Mouse (Mus musculus) right cerebral cortex, adult 2 months (tissue): ENCODE data around the gene Xxylt1.

Experiments
- DNase-seq, 2 experiments: peaks; one replicate each; pipeline ENCODE4 v3.0.0; 2021 to 2022; ENCODE audit warnings: low spot score in 2 of 2

The Xxylt1 gene

DNA sequence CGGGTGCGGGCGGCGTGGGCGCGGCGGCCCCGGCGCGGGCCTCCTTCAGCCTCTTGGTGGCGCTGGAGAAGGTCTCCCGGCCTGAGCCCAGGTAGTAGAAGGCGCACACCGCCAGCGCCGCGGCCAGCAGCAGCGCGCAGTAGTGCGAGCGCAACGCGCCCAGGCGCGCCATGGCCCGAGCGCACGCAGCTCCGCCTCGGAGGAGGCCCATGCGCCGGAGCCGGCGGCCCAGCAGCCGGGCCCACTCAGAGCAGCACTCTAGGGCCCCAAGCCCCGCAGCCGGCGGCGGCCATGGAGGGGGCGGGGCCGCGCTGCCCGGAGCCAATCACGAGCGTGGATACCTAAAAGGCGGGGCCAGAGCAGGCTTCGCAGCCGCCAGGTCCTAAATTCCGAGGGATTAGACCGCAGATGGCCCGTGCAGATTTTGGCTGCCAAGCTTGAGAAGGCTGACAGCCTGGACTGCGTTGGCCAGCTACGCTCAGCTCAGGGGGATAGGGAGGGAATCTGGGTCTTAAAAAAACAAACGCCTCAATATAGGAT lies at the start of gene Xxylt1:
Gene Xxylt1, minus strand, starts transcription at position 308 of the 540 bp plus-strand sequence.
- peak; percentile 91 to 95 for DNase-seq

DNA sequence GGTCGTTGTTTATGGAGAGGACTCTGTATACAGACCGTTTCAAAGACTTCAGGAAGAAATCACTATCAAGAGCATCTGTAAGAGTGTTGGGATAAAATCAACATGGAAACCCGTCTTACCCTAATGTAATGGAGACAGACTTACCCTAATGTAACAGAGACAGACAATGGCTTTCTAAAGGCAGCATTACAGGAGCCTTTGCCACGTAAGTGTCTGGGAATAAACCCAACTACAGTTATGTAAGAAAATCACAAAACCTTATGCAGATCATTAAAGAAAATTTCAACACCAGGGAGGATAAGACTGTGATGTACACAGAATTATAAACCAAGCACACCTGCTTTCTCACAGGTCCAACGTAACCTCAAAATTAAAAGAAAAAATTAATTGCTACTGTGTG lies 46.9 kb upstream of the Xxylt1 start:
- no peak for DNase-seq

DNA sequence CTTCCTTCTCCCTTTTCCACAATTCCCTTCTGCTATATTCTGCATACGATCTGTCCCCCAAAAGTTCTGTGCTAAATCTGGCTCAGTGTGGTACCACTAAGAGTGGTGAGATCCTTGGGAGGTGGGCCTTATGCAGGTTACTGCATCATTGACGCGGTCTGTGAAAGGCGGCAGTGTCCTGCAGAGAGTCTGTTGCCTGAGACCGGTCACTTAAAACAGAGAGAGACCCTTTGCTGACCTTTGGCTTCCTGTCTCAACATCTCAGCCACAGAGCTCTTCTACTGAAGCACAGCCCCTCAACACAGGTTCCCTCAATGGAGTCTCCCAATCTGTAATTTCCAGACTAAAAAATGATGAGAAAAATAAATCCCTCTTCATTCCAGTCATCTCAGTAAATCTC lies 43.8 kb upstream of the Xxylt1 start:
- no peak for DNase-seq

DNA sequence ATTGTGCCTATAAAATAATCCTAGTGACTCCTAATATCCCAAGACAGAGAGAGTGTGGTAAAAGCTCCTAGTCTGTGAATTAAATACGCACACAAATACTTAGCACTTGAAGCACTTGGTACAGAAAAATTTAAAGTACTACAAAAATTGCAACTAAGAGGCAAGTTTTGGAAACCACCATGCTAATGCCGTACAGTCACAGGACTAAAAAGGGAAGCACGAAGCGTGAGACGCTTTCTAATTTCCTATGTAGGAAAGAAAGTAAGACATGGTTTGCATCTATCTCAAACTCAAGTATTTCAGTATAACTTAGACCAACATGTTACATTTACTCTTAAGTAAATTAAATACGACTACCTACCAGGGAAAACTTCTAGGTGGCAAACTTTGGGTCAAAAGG lies 40.4 kb upstream of the Xxylt1 start:
- DNase-seq = no peak

DNA sequence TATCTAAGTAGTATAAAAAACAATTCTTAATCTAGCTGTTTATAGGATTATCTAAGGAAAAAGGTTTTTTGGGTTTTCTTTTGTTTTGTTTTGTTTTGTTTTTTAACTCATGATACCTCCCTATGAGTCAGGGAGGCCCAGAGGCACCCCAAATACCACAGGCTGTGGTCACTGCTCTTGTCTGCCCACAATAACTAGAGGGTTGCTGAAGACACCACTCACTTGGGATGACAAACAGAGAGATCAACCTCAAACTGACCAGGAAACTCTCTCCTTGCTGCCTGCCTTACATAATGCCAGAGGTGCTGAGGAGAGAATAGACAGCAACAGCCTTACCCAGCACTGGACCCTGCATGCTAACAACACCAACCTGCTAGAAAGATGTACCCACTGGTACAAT lies 32.4 kb upstream of the Xxylt1 start:
- DNase-seq = no peak

DNA sequence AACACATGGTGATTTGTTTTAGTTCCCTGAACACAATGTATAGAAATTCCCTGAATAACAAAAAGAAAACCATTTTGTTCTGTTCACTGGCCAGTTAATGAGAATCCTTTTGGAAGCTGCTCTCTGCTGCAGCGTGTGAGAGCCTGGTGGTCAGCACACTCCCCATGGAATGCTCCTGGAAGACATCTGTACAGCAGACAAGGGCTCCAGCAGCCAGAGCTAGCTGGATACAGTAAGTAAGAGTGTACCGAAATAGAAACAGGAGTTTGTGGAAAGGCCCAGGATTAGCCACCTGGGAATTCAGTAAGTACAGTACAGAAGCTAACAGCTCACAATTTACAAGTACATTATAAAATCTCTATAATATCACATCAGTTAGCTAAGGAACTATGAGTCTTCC lies 20.1 kb upstream of the Xxylt1 start:
- no peak for DNase-seq

DNA sequence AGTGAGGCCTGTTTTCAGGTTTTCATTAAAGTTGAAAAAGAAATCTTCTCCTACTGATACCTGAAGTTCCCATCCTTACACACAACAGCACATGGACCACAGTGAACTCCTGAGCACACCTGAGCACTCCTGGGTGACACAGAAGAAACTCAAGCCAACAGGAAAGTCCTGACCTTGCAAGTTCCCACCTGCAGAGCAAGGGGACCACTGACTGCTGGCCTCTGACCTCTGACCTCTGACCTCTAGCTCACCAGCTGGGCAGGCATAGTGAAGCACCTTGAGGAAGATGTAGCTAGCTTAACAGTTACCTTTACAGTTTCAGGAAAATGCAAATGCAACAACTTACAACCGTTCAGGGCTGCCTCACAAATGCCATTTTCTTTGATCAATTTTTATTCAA lies 18.7 kb upstream of the Xxylt1 start:
- no peak for DNase-seq

DNA sequence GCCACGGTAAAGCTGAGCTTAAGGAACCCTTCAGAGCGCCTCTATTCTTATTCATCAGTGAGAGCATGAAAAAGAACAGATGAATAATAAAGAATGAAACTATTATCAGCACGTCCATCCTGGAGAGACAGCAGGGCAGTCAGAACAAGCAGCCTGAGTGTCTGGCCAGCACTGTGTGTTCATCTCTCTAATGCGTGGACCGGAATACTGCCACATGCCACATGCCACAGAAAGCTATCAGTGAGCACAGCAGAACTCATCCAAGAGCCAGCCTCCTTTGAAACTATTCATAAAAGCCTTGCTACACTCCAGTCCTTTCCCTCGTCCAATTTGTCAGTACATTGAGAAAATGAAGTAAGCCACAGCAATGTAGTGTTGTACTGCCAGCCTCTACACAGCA lies 12.8 kb upstream of the Xxylt1 start:
- no peak for DNase-seq

DNA sequence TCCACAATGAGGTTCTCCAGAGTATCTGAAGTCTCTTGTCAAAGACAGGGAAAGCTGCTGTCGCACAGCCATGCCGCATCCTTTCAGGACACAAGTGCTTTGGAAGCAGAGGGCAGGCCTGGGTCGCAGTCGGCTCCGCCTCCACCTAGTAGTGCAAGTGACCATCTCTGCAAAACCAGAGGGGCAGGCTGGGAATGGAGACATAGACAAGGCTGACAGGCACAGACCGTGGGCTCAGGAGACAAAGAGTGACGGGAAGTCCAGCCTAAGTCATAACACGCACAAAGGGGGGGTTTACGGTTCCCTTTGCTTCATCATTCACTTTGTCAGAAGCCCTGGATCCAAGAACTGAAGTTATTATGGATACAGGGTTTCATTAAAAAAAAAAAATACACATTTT lies 12.0 kb upstream of the Xxylt1 start:
- DNase-seq = no peak

DNA sequence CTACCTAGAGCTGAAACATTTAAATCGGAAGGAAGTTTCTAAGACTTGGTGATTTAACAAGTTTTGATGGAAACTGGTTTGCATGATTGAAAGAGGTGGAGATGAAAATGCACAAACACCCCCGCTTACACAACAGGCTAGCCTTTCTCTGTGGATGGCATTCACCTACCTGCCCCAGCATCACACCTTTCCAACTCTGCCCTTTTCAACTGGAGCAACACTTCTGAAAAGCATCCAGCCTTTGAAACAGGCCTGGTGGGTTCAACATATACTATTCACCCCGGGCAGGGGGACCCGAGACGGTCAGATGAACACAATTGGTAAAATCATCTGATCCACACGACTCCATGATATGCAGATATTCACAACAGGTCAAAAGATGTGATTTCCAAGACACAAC lies 659 bp upstream of the Xxylt1 start:
- DNase-seq = no peak

DNA sequence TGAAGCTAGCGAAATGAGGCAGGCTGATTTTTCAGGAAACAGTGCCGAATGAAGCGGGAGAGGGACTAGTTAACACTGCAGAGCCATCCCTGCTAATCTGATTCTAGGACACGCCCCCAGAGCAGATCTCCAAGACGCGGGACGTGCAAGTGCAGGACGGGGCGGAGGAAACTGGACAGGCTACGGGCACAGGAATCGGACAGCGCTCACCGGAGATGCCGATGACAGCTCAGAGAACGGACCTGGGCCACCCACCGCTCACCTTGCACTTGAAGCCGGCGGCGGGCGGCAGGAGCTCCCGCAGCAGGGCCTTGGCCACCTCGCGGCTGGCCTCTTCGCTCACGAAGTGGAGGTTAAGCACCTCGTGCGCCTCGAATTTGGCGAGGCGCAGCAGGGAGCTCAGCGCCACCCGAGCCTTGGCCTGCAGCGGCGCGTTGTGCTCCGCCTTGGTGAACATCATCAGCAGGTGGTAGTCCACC lies 620 bp downstream of the Xxylt1 start:
- peak; percentile 58 to 61 for DNase-seq

DNA sequence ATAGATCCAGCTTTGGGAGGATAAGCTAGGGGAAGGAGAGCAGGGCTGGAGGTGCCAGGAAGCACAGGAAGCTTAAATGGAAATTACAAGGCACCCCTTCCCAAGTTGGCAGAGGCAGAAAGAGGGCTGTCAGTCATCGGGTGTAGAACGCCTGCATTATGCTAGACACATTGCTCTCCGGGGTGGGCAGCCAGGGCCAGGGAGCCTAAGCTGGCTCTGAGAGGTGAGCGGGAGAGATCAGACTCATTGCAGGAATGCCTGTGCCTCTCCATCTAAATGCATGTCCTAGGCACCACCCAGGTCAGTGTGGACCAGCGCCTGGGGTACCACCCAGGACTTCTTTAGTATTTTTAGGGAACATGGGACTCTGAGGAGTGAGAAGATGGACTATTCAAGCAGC lies 3.8 kb downstream of the Xxylt1 start:
- no peak for DNase-seq

DNA sequence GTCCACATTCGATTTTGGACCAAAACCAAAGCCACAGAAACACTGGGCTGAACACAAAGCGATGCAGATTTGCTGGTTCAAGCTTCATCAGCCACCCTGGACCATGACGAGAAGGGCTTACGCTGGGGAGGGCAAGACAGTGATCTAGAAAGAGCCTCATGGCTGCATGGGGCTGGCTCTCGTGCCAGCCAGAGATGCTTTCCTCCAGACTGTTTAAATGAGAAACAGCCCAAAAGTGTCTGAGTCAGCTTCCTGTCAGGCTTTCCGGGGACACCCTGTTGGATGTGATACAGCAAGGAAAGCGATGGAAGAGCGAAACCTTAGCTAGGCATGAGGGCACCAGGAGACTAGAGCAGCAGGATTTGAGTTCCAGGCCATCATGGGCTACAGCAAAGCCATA lies 4.8 kb downstream of the Xxylt1 start:
- no peak for DNase-seq

DNA sequence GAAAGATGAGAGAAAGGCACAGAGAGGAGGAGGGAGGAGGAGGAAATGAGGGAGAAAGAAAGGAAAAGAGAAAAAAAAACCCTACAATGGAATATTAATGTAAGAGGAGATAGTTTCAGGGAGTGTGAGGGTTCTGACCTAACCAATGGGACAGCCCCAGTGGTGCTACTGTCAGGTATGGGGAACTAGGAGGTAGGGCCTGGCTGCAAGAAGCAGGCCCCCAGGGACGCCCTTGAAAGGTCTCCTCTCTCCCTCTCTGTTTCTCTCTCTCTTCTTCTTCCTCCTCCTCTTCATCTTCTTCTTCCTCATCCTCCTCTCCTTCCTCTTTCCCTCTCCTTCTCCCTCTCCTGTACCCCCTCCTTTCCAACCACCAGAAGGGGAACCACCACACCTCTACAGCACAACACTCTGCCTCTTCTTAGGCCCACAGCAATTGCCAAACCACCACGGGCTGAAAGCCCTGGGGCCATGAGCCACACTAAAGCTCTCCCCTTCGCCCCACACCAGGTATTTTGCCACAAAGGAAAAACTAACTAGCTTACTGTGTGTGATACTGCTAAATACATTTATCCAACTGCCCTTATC lies 6.8 kb downstream of the Xxylt1 start:
- DNase-seq = no peak

DNA sequence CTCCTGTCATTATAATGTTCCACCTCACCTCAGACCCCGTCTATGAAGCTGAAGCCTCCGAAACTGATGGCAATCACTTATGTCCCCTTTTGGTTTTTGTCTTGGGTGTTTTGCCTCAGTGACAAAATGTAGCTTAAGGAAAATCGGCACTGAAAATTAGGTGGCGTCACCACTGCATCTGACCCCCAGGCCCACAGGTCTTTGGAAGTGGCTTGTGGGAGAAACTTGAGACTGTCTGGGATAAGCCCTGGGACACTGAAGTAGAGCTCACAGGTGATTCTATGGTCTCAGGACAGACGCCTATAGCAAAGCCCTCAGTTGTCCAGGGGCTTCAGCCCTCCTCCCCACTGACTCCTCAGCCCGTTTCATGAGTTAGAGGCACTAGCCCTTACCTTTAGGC lies 9.5 kb downstream of the Xxylt1 start:
- DNase-seq = no peak

DNA sequence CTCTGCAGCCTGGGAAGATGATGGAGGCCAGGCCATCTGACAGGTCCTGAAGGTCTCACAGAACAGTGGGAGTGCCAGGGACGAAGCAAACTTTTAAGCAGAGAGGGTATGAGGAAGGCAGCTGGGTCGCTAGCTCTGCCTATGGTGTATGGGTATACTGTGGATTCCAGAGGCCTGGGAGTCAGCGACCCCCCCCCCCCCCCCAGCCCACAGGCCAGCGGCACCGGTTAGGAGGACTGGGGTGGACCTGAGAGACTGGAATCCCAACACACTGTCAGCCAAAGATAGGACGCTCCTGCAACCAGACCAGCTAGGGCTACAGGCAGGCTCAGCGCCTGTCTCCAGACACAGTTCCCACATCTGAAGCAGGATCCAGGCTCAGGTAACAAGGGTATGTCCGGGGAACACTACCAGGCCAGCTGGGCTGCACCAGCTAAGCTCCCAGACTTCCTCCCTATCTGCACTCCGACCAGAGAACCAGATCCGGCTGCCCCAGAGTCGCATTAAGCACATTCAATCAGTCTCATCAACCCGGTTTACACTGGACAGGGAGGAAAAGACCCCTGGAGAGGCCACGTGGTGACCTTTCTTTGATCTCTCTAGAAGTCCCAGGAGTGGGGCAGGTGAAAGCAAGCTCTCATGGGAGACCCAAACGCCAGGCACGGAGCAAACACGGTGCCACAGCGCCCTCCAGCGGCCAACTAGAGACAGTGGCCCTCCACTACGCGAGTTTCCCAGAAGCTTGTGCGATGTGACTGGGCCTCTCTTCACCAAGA lies 10.7 kb downstream of the Xxylt1 start:
- DNase-seq = peak; percentile 88 to 91

DNA sequence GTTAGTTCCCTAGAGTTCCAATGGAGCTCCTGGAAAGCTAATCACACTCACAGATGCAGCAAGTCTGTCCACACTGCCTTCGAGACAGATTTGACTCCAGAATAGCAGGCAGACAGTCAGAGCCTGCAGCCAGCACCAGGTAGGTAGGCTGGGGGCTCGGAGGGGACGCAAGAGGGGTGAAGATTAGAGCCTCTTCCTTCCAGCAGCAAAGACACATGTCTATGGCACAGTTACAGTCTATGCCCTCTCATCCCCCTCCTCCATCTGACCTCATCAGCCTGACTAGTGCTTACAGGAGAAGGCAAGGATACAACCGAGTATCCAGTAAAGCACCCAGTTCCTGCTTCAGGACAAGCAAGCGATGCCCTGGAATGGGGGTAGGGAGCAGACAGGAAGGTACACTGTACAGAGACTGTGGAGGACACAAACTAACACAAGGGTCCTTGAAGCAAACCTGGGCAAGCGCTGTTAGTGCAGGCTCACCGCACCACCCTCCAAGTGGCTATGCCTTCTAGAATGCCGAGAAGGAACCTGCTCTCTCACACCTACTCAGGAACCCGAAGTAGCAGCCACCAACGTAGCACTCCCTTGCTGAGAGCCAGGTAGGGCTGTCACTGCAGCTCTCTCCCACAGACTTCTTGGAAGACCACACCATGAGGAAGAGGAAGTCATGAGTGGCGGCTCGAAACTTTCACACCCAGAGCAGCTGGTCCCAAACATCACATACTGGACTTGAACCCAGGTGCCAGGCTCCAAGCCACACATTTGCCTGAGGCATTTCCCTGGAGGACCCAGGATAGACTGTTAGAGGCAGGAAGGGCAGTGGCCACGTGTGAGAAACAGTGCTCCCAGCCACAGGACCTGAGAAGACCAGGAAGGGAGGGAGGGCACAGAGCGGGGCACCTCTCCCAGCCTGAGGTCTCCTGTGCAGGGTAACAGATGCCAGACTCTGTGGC lies 11.7 kb downstream of the Xxylt1 start:
- peak; percentile 43 for DNase-seq

DNA sequence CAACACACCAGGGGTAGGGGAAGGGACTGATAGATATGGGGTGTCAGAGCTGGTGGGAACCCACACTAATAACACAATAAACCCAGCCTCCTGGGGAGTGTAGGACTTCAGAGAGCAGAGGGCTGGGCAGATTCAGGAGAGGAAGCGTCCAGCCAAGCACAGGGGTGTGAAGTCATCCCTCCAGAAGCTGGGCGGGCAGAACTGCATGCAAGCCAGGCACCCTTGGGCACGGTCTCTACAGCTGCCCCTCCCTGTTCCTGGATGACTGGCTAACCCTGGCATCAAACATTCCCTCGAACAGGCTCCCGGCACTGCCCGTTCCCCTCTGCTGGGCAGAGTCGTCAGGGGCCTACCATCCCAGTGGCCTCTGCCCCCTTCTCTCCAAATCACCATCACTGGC lies 13.0 kb downstream of the Xxylt1 start:
- DNase-seq = no peak

DNA sequence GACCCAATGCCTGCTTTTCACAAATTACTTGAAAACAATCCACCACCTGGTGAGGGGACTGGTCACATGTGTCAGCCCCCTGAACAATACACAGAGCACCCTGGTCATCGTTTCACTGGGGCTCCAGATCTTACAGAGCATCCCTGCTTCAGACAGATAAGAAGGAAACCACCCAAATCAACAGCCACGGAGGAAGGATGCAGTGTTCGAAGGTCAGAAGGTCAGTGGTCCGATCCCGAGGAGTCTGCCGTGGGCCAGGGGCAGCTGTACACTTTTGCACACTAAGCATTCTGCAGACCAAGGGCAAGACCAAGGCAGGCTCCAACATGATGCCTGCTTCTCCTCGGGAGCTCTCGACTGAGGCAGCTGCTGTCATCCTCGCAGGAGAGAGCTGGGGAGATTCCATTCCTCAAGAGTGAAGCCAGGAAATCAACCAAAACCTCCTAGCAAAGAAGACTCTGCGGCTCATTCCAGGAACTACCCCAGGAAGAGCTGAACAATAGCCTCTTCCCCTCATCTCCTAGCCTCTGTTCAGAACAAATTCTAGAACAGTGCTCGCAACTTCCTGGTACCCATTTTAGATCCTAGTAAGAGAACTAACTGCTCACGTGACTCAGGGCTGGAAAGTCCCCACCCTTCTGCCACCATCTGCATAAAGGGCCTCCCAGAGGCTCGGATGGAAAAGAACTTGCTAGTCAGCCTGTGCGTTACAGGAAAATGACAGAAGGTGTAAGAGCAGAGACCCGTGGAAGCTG lies 14.7 kb downstream of the Xxylt1 start:
- DNase-seq = no peak

DNA sequence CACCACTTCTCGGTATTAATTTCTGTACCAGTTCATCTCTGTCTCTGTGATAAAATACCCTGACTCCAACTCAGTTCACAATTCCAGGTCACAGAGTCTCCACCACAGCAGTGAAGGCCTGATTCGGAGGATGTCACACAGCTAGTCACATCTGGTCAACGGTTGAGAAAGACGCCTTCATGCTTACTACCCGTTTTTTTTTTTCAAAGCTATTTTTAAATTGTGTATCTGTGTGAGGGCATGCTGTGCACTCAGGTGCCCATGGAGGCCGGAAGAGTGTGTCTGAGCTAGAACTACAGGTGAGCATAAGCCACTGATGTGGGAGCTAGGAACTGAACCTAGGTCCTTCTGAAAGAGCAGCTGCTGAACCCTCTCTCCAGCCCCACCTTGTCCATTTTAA lies 16.4 kb downstream of the Xxylt1 start:
- DNase-seq = no peak

DNA sequence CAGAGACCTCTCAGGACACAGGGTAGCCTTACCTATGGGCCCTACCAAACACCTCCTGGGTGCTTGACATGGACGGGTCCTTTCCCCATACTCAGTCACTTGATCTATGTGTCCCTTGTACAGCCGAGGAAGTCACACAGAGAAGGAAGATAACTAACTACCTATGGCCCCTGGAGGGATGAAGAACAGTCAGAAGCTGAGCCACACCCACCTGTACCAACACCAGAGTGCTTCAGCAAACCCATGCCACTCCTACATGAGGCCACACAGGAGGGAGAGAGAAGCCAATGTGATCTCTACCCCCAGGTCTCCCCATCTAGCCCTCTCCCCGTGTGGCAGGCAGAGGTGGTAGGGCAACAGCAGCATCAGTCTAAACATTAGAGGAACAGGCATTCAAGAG lies 18.3 kb downstream of the Xxylt1 start:
- DNase-seq = no peak
